10 mouse cellular contexts compared by ENCODE assay signal in genomic region chr12:108005488-108005800, GRCm38 (mm10). TPM values are rescaled to one million over a fixed set of nuclear protein-coding genes. Genes with fewer than 3 reads are reported as not detected.
DNase-seq lines count a peak whose midpoint lies in the region; ATAC-seq and TF ChIP-seq lines count a peak whose summit lies in the region.
"Had no signal": no experiment of that assay in that cellular context is flagged by ENCODE, and none has a peak within 500 bp of the region (broad histone marks: within the 10 kb centered on the region; RNA-seq: fewer than 3 reads in every experiment).

No protein-coding gene starts in this region.

- intact Hi-C loops in heart, postnatal 25 days (cut with DNase I) = no loop called here

- H3K4me1 ChIP-seq in heart, embryonic 15.5 days (replicated peaks) = peaks cover 34% of the 10 kb centered on the region
- no peaks in the 10 kb centered on the region for H3K4me1 ChIP-seq in ES-Bruce4 (ENCODE audit: control insufficient read depth, insufficient read depth, low read length)
- peaks cover 35% of the 10 kb centered on the region for H3K4me1 ChIP-seq in forebrain, embryonic 16.5 days (replicated peaks; ENCODE audit: control insufficient read depth, insufficient read depth, low read length)
- peaks cover 51% of the 10 kb centered on the region for H3K4me1 ChIP-seq in midbrain, embryonic 10.5 days

- peak overlapping the region; percentile 83 for H3K4me3 ChIP-seq in heart, embryonic 15.5 days
- H3K4me3 ChIP-seq in ES-Bruce4 (ENCODE audit: low read depth, low read length) = peak overlapping the region; percentile 15
- H3K4me3 ChIP-seq in forebrain, embryonic 16.5 days (replicated peaks; ENCODE audit: low read length) = peak overlapping the region; percentile 81
- peak overlapping the region; percentile 86 for H3K4me3 ChIP-seq in midbrain, embryonic 10.5 days

- no peak for TF ChIP-seq POLR2A in ES-Bruce4 (IDR thresholded peaks at IDR 0.05; ENCODE audit: insufficient read depth, low read length)

- H3K4me2 ChIP-seq in heart, embryonic 15.5 days = peak overlapping the region; percentile 99
- peak overlapping the region; percentile 72 for H3K4me2 ChIP-seq in forebrain, embryonic 16.5 days (ENCODE audit: low read length)

- H3K27ac ChIP-seq in heart, embryonic 15.5 days = no peak overlapping the region
- H3K27ac ChIP-seq in ES-Bruce4 (ENCODE audit: insufficient read depth, low read length) = no peak overlapping the region
- peak overlapping the region; percentile 79 for H3K27ac ChIP-seq in forebrain, embryonic 16.5 days (ENCODE audit: low read length)
- peak overlapping the region; percentile 96 for H3K27ac ChIP-seq in midbrain, embryonic 10.5 days (replicated peaks)

- TF ChIP-seq EP300 in ES-Bruce4 (IDR thresholded peaks at IDR 0.05; ENCODE audit: insufficient read depth, low read depth, low read length) = no peak

- no peaks in the 10 kb centered on the region for H3K36me3 ChIP-seq in heart, embryonic 15.5 days
- H3K36me3 ChIP-seq in ES-Bruce4 (ENCODE audit: control insufficient read depth, insufficient read depth, low read length, poor library complexity, severe bottlenecking) = no peaks in the 10 kb centered on the region
- no peaks in the 10 kb centered on the region for H3K36me3 ChIP-seq in forebrain, embryonic 16.5 days (ENCODE audit: control insufficient read depth, insufficient read depth)
- no peaks in the 10 kb centered on the region for H3K36me3 ChIP-seq in midbrain, embryonic 10.5 days

- peak overlapping the region; percentile 43; the same call in 1 of the 2 replicates for H3K9ac ChIP-seq in heart, embryonic 15.5 days
- H3K9ac ChIP-seq in ES-Bruce4 (ENCODE audit: low read depth, poor library complexity, severe bottlenecking) = peak overlapping the region; percentile 88
- H3K9ac ChIP-seq in forebrain, embryonic 16.5 days (replicated peaks; ENCODE audit: low read depth, low read length) = peak overlapping the region; percentile 65

- no peaks in the 10 kb centered on the region for H3K9me3 ChIP-seq in heart, embryonic 15.5 days (replicated peaks)
- no peaks in the 10 kb centered on the region for H3K9me3 ChIP-seq in ES-Bruce4 (replicated peaks; ENCODE audit: control insufficient read depth, insufficient read depth, low read length, poor library complexity, severe bottlenecking)
- no peaks in the 10 kb centered on the region for H3K9me3 ChIP-seq in forebrain, embryonic 16.5 days (ENCODE audit: control insufficient read depth, low read length)
- no peaks in the 10 kb centered on the region for H3K9me3 ChIP-seq in midbrain, embryonic 10.5 days (replicated peaks)

- no peak for ATAC-seq in heart, embryonic 15.5 days (replicated peaks; ENCODE audit: insufficient number of reproducible peaks, insufficient read depth, low FRiP score, low read depth)
- no peak for ATAC-seq in forebrain, embryonic 16.5 days

- TF ChIP-seq CTCF in ES-Bruce4 (IDR thresholded peaks at IDR 0.05; ENCODE audit: low read depth, low read length) = no peak

- WGBS in heart, embryonic 15.5 days = 10% methylated on average over 14 of the region's 14 CpGs
- WGBS in forebrain, embryonic 16.5 days = 14% methylated on average over 14 of the region's 14 CpGs
- 2% methylated on average over 14 of the region's 14 CpGs for WGBS in midbrain, embryonic 10.5 days

- H3K27me3 ChIP-seq in heart, embryonic 15.5 days = peaks cover 48% of the 10 kb centered on the region
- H3K27me3 ChIP-seq in ES-Bruce4 (ENCODE audit: control insufficient read depth, insufficient read depth, low read length, poor library complexity, severe bottlenecking) = peaks cover 12% of the 10 kb centered on the region
- H3K27me3 ChIP-seq in forebrain, embryonic 16.5 days (replicated peaks; ENCODE audit: control insufficient read depth, insufficient read depth, low read length) = no peaks in the 10 kb centered on the region
- H3K27me3 ChIP-seq in midbrain, embryonic 10.5 days (ENCODE audit: low read depth, poor library complexity, severe bottlenecking) = peaks cover 76% of the 10 kb centered on the region

- DNase-seq in heart, postnatal 25 days (ENCODE audit: low spot score) = no peak
- no peak for DNase-seq in midbrain, embryonic 10.5 days (ENCODE audit: low spot score)
- DNase-seq in right cerebral cortex, postnatal 36 days (ENCODE audit: low spot score in 2 of 2) = no peak
- DNase-seq in frontal cortex, postnatal 36 days (ENCODE audit: low spot score in 2 of 2) = no peak
- no peak for DNase-seq in kidney, postnatal 10 days
- DNase-seq: right cerebral cortex, postnatal 14 days had no signal

RNA-seq across cellular contexts. Expression of gene Bcl11b, which starts 2.0 kb away (rescaled TPM):
- 4.6 and 9.3 TPM in 2 replicates for polyA plus RNA-seq in heart, embryonic 15.5 days (2015; fragmentation: Nextera tagmentation; extraction: Ambion mirVana)
- total RNA-seq in heart, postnatal 25 days (2021) = 1 to 10 TPM; 1.1 to 1.6 TPM
- 0.69 and 0.79 TPM in 2 replicates for polyA plus RNA-seq in ES-Bruce4 (2011; ENCODE audit: insufficient read depth, insufficient read length, low read depth, missing spikeins)
- polyA plus RNA-seq in forebrain, embryonic 16.5 days (2015; fragmentation: Nextera tagmentation; extraction: Ambion mirVana) = 81.4 and 87.9 TPM in 2 replicates
- 2.5 and 3.9 TPM in 2 replicates for polyA plus RNA-seq in midbrain, embryonic 10.5 days (2016; fragmentation: Nextera tagmentation; extraction: Ambion mirVana)
- total RNA-seq: gastrocnemius, adult 18-20 months had no signal

Comparison
In these comparisons a context has a peak if more than half of its experiments do, and no peak if none do; other contexts are left out.
1. H3K27ac ChIP-seq: peak in forebrain, embryonic 16.5 days (single experiment) and midbrain, embryonic 10.5 days (single experiment); none in heart, embryonic 15.5 days (single experiment) and ES-Bruce4 (single experiment).
2. H3K4me3 ChIP-seq: peak in every context shown above with its lines; median percentile 86 in midbrain, embryonic 10.5 days; 83 in heart, embryonic 15.5 days; 81 in forebrain, embryonic 16.5 days; 15 in ES-Bruce4.
3. Peak in every context shown above with its lines, with median percentiles within 50 percentile points of each other: H3K9ac ChIP-seq.